In genomic region chr8:10805405-10806151, GRCm38 (mm10) we compare ENCODE assay signal across 8 mouse cellular contexts.
DNase-seq lines count a peak whose midpoint lies in the region; ATAC-seq and TF ChIP-seq lines count a peak whose summit lies in the region.

No protein-coding gene starts in this region.

- DNase-seq in stomach, postnatal 0 days (ENCODE audit: low spot score) = no peak
- no peak for DNase-seq in hindbrain, embryonic 14.5 days (ENCODE audit: low spot score)
- DNase-seq in spleen, postnatal 10 days (ENCODE audit: low spot score in 2 of 2) = no peak
- no peak for DNase-seq in left cerebral cortex, postnatal 25 days (ENCODE audit: low spot score in 2 of 2)
- no peak for DNase-seq in natural killer cell, adult 2 months (ENCODE audit: low spot score in 2 of 2)

- peak overlapping the region; percentile 29 for H3K4me2 ChIP-seq in stomach, embryonic 15.5 days
- H3K4me2 ChIP-seq in stomach, postnatal 0 days (replicated peaks; ENCODE audit: low read depth) = no peak overlapping the region
- peak overlapping the region; percentile 41 for H3K4me2 ChIP-seq in hindbrain, embryonic 14.5 days (replicated peaks)
- peak overlapping the region; percentile 50 for H3K4me2 ChIP-seq in limb, embryonic 13.5 days (replicated peaks)

- 0 out of 2 replicates have a peak, but pooled peaks cover 3% of the 10 kb centered on the region for H3K4me1 ChIP-seq in stomach, embryonic 15.5 days
- H3K4me1 ChIP-seq in stomach, postnatal 0 days (replicated peaks; ENCODE audit: control insufficient read depth, insufficient read depth) = no peaks in the 10 kb centered on the region
- 0 out of 2 replicates have a peak, but pooled peaks cover 11% of the 10 kb centered on the region for H3K4me1 ChIP-seq in hindbrain, embryonic 14.5 days (replicated peaks; ENCODE audit: control insufficient read depth, insufficient read depth, low read length)
- H3K4me1 ChIP-seq in limb, embryonic 13.5 days = peaks cover 11% of the 10 kb centered on the region; the same call in 1 of the 2 replicates

- H3K27ac ChIP-seq in stomach, embryonic 15.5 days = no peak overlapping the region
- H3K27ac ChIP-seq in stomach, postnatal 0 days (replicated peaks) = no peak overlapping the region
- 0 out of 2 replicates have a peak overlapping the region, but pooled peaks have one; percentile 16 for H3K27ac ChIP-seq in hindbrain, embryonic 14.5 days
- no peak overlapping the region for H3K27ac ChIP-seq in limb, embryonic 13.5 days

- TF ChIP-seq CTCF in stomach, postnatal 0 days (IDR thresholded peaks at IDR 0.05; ENCODE audit: low read depth) = no peak

- no peaks in the 10 kb centered on the region for H3K9me3 ChIP-seq in stomach, embryonic 15.5 days
- H3K9me3 ChIP-seq in stomach, postnatal 0 days (ENCODE audit: control insufficient read depth, low read length) = no peaks in the 10 kb centered on the region
- no peaks in the 10 kb centered on the region for H3K9me3 ChIP-seq in hindbrain, embryonic 14.5 days (ENCODE audit: control insufficient read depth, low read length)
- H3K9me3 ChIP-seq in limb, embryonic 13.5 days = no peaks in the 10 kb centered on the region

- H3K9ac ChIP-seq in stomach, embryonic 15.5 days = no peak overlapping the region
- H3K9ac ChIP-seq in stomach, postnatal 0 days (ENCODE audit: low read length) = no peak overlapping the region
- H3K9ac ChIP-seq in hindbrain, embryonic 14.5 days = peak overlapping the region; percentile 35; the same call in 1 of the 2 replicates
- peak overlapping the region; percentile 59 for H3K9ac ChIP-seq in limb, embryonic 13.5 days

- no peak for TF ChIP-seq EP300 in stomach, postnatal 0 days (optimal IDR thresholded peaks at IDR 0.05)

- no peak overlapping the region for H3K4me3 ChIP-seq in stomach, embryonic 15.5 days (replicated peaks)
- no peak overlapping the region for H3K4me3 ChIP-seq in stomach, postnatal 0 days (ENCODE audit: low read depth, low read length)
- H3K4me3 ChIP-seq in hindbrain, embryonic 14.5 days (replicated peaks; ENCODE audit: low read length) = no peak overlapping the region
- 0 out of 2 replicates have a peak overlapping the region, but pooled peaks have one; percentile 5 for H3K4me3 ChIP-seq in limb, embryonic 13.5 days

- WGBS in stomach, embryonic 15.5 days = 13% methylated on average over 24 of the region's 25 CpGs
- 15% methylated on average over 24 of the region's 25 CpGs for WGBS in stomach, postnatal 0 days
- 3% methylated on average over 24 of the region's 25 CpGs for WGBS in hindbrain, embryonic 14.5 days
- 12% methylated on average over 24 of the region's 25 CpGs for WGBS in limb, embryonic 13.5 days

- H3K36me3 ChIP-seq in stomach, embryonic 15.5 days = no peaks in the 10 kb centered on the region
- H3K36me3 ChIP-seq in stomach, postnatal 0 days (ENCODE audit: control insufficient read depth, insufficient read depth, low read length) = no peaks in the 10 kb centered on the region
- no peaks in the 10 kb centered on the region for H3K36me3 ChIP-seq in hindbrain, embryonic 14.5 days (replicated peaks; ENCODE audit: control insufficient read depth, insufficient read depth)
- no peaks in the 10 kb centered on the region for H3K36me3 ChIP-seq in limb, embryonic 13.5 days

- no peak for ATAC-seq in stomach, embryonic 15.5 days (ENCODE audit: insufficient read depth, low FRiP score, low read depth)
- no peak for ATAC-seq in stomach, postnatal 0 days (ENCODE audit: low FRiP score, low TSS enrichment)
- ATAC-seq in hindbrain, embryonic 14.5 days (ENCODE audit: low FRiP score) = no peak
- no peak; the same call in 1 of the 2 replicates for ATAC-seq in limb, embryonic 13.5 days (ENCODE audit: low FRiP score, low read depth)
- ATAC-seq in erythroblast, adult 5-6 weeks (replicated peaks; ENCODE audit: low FRiP score, poor library complexity, severe bottlenecking) = no peak

- no peaks in the 10 kb centered on the region for H3K27me3 ChIP-seq in stomach, embryonic 15.5 days (replicated peaks)
- H3K27me3 ChIP-seq in stomach, postnatal 0 days (ENCODE audit: control insufficient read depth, insufficient read depth, low read length) = no peaks in the 10 kb centered on the region
- no peaks in the 10 kb centered on the region for H3K27me3 ChIP-seq in hindbrain, embryonic 14.5 days (ENCODE audit: control insufficient read depth, insufficient read depth, low read length)
- H3K27me3 ChIP-seq in limb, embryonic 13.5 days = no peaks in the 10 kb centered on the region; the same call in 1 of the 2 replicates

- intact Hi-C loops in left cerebral cortex, postnatal 25 days (cut with DNase I) = no loop called here

Comparison
In these comparisons a context has a peak if more than half of its experiments do, and no peak if none do; other contexts are left out.
1. H3K9ac ChIP-seq: peak in hindbrain, embryonic 14.5 days (single experiment) and limb, embryonic 13.5 days (single experiment); none in stomach, embryonic 15.5 days (single experiment) and stomach, postnatal 0 days (single experiment).